Mouse (Mus musculus): ENCODE results near the gene Map2. TPM values are rescaled to one million over a fixed set of nuclear protein-coding genes. Genes with fewer than 3 reads are reported as not detected.

Gene Map2
- polyA plus RNA-seq, 1 experiment: 5.1 TPM

GRCm38 (mm10) chr1:66266231-66266924, 91.3 kb downstream of the Map2 start:
- TF ChIP-seq CTCF (conservative IDR thresholded peaks at IDR 0.05; ENCODE audit: insufficient read depth, insufficient read length, low read depth, low read length): no peak
- no peak for TF ChIP-seq POLR2A (IDR thresholded peaks at IDR 0.05; ENCODE audit: low read depth, low read length)
- H3K27ac ChIP-seq (ENCODE audit: insufficient read depth, low read depth, low read length): no peak overlapping the region
- H3K27me3 ChIP-seq (replicated peaks; ENCODE audit: control insufficient read depth, insufficient read depth, low read length): no peaks in the 10 kb centered on the region
- H3K4me3 ChIP-seq (ENCODE audit: insufficient read depth, low read depth, low read length): no peak overlapping the region
- DNase-seq: no peak
- H3K4me1 ChIP-seq (ENCODE audit: control insufficient read depth, insufficient read depth, low read length): no peaks in the 10 kb centered on the region
- H3K36me3 ChIP-seq (ENCODE audit: control insufficient read depth, insufficient read depth, low read length): no peaks in the 10 kb centered on the region
- 78% methylated on average over 4 of the region's 4 CpGs for WGBS

GRCm38 (mm10) chr1:66277663-66278062, 102.6 kb downstream of the Map2 start:
- DNase-seq: no peak
- Histone ChIP-seq H3K4me1 (ENCODE audit: control insufficient read depth, insufficient read depth, low read length) (no peaks in the 10 kb centered on the region), H3K27ac (ENCODE audit: insufficient read depth, low read depth, low read length) (no peak overlapping the region), H3K27me3 (replicated peaks; ENCODE audit: control insufficient read depth, insufficient read depth, low read length) (no peaks in the 10 kb centered on the region), H3K4me3 (ENCODE audit: insufficient read depth, low read depth, low read length) (no peak overlapping the region), H3K36me3 (ENCODE audit: control insufficient read depth, insufficient read depth, low read length) (no peaks in the 10 kb centered on the region)
- TF ChIP-seq POLR2A (IDR thresholded peaks at IDR 0.05; ENCODE audit: low read depth, low read length) (no peak), CTCF (conservative IDR thresholded peaks at IDR 0.05; ENCODE audit: insufficient read depth, insufficient read length, low read depth, low read length) (no peak)
- 72% methylated on average over 5 of the region's 5 CpGs for WGBS

GRCm38 (mm10) chr1:66279222-66280009, 104.3 kb downstream of the Map2 start:
- H3K4me1 ChIP-seq (ENCODE audit: control insufficient read depth, insufficient read depth, low read length): no peaks in the 10 kb centered on the region
- H3K4me3 ChIP-seq (ENCODE audit: insufficient read depth, low read depth, low read length): no peak overlapping the region
- H3K27me3 ChIP-seq (replicated peaks; ENCODE audit: control insufficient read depth, insufficient read depth, low read length): no peaks in the 10 kb centered on the region
- H3K27ac ChIP-seq (ENCODE audit: insufficient read depth, low read depth, low read length): no peak overlapping the region
- TF ChIP-seq POLR2A (IDR thresholded peaks at IDR 0.05; ENCODE audit: low read depth, low read length): no peak
- no peak for TF ChIP-seq CTCF (conservative IDR thresholded peaks at IDR 0.05; ENCODE audit: insufficient read depth, insufficient read length, low read depth, low read length)
- DNase-seq: no peak
- H3K36me3 ChIP-seq (ENCODE audit: control insufficient read depth, insufficient read depth, low read length): no peaks in the 10 kb centered on the region
- 53% methylated on average over 4 of the region's 4 CpGs for WGBS

GRCm38 (mm10) chr1:66280152-66280551, 105.1 kb downstream of the Map2 start:
- DNase-seq: no peak
- Histone ChIP-seq H3K4me1 (ENCODE audit: control insufficient read depth, insufficient read depth, low read length) (no peaks in the 10 kb centered on the region), H3K4me3 (ENCODE audit: insufficient read depth, low read depth, low read length) (no peak overlapping the region), H3K27me3 (replicated peaks; ENCODE audit: control insufficient read depth, insufficient read depth, low read length) (no peaks in the 10 kb centered on the region), H3K27ac (ENCODE audit: insufficient read depth, low read depth, low read length) (no peak overlapping the region), H3K36me3 (ENCODE audit: control insufficient read depth, insufficient read depth, low read length) (no peaks in the 10 kb centered on the region)
- TF ChIP-seq POLR2A (IDR thresholded peaks at IDR 0.05; ENCODE audit: low read depth, low read length) (no peak), CTCF (conservative IDR thresholded peaks at IDR 0.05; ENCODE audit: insufficient read depth, insufficient read length, low read depth, low read length) (no peak)
- WGBS: 92% methylated on average over 4 of the region's 4 CpGs

- Histone ChIP-seq H3K27me3 (replicated peaks; ENCODE audit: control insufficient read depth, insufficient read depth, low read length) (no peaks in the 10 kb centered on the region), H3K4me1 (ENCODE audit: control insufficient read depth, insufficient read depth, low read length) (no peaks in the 10 kb centered on the region), H3K27ac (ENCODE audit: insufficient read depth, low read depth, low read length) (no peak overlapping the region), H3K36me3 (ENCODE audit: control insufficient read depth, insufficient read depth, low read length) (no peaks in the 10 kb centered on the region), H3K4me3 (ENCODE audit: insufficient read depth, low read depth, low read length) (no peak overlapping the region)
- DNase-seq: no peak
- no peak for TF ChIP-seq POLR2A (IDR thresholded peaks at IDR 0.05; ENCODE audit: low read depth, low read length)
- no peak for TF ChIP-seq CTCF (conservative IDR thresholded peaks at IDR 0.05; ENCODE audit: insufficient read depth, insufficient read length, low read depth, low read length)
- 49% methylated on average over 3 of the region's 3 CpGs for WGBS
Measured at GRCm38 (mm10) chr1:66282447-66282846, 107.4 kb downstream of the Map2 start.

GRCm38 (mm10) chr1:66288987-66289386, 113.9 kb downstream of the Map2 start:
- Histone ChIP-seq H3K27me3 (replicated peaks; ENCODE audit: control insufficient read depth, insufficient read depth, low read length) (no peaks in the 10 kb centered on the region; the same call in 1 of the 2 replicates), H3K4me1 (ENCODE audit: control insufficient read depth, insufficient read depth, low read length) (no peaks in the 10 kb centered on the region), H3K27ac (ENCODE audit: insufficient read depth, low read depth, low read length) (no peak overlapping the region), H3K4me3 (ENCODE audit: insufficient read depth, low read depth, low read length) (no peak overlapping the region), H3K36me3 (ENCODE audit: control insufficient read depth, insufficient read depth, low read length) (no peaks in the 10 kb centered on the region)
- TF ChIP-seq CTCF (conservative IDR thresholded peaks at IDR 0.05; ENCODE audit: insufficient read depth, insufficient read length, low read depth, low read length) (no peak), POLR2A (IDR thresholded peaks at IDR 0.05; ENCODE audit: low read depth, low read length) (no peak)
- no peak for DNase-seq
- whole genome bisulfite sequencing: 77% methylated on average over 4 of the region's 4 CpGs

Data from kidney, adult 2 months (tissue).